Mouse (Mus musculus): Measurements from ENCODE around the gene Gm21830. TPM values are rescaled to one million over a fixed set of nuclear protein-coding genes. Genes with fewer than 3 reads are reported as not detected.
"Not testable (repeated sequence)": the region's sequence is repeated elsewhere in the genome, so short reads cannot be mapped to it uniquely, and the experiment has no call there.

Gm21830 gene
- polyA plus RNA-seq, 1 experiment from 2014 or later: not detected

- Histone ChIP-seq H3K4me2 (no peak overlapping the region), H3K36me3 (ENCODE audit: control insufficient read depth, insufficient read depth, low read length) (no peaks in the 10 kb centered on the region), H3K27me3 (ENCODE audit: control insufficient read depth, insufficient read depth, low read length) (no peaks in the 10 kb centered on the region), H3K9me3 (ENCODE audit: control insufficient read depth, low read length) (no peaks in the 10 kb centered on the region), H3K4me3 (ENCODE audit: low read depth, low read length) (no peak overlapping the region), H3K4me1 (ENCODE audit: control insufficient read depth, insufficient read depth, low read length) (no peaks in the 10 kb centered on the region), H3K9ac (ENCODE audit: low read length) (no peak overlapping the region), H3K27ac (ENCODE audit: low read depth, low read length) (no peak overlapping the region)
- 88% methylated on average over 3 of the region's 3 CpGs for WGBS
- ATAC-seq (ENCODE audit: low FRiP score) (no peak), DNase-seq (ENCODE audit: low spot score, missing footprints) (no peak)
Observed at GRCm38 (mm10) chr2:67460857-67461256, 47.3 kb downstream of the Gm21830 start.

- no peaks in the 10 kb centered on the region for H3K9me3 ChIP-seq (ENCODE audit: control insufficient read depth, low read length)
- H3K9ac ChIP-seq (ENCODE audit: low read length): no peak overlapping the region
- ATAC-seq (ENCODE audit: low FRiP score) (no peak), DNase-seq (ENCODE audit: low spot score, missing footprints) (peak; percentile 54)
- H3K4me2 ChIP-seq: no peak overlapping the region
- no peak overlapping the region for H3K27ac ChIP-seq (ENCODE audit: low read depth, low read length)
- H3K4me1 ChIP-seq (ENCODE audit: control insufficient read depth, insufficient read depth, low read length): no peaks in the 10 kb centered on the region
- H3K36me3 ChIP-seq (ENCODE audit: control insufficient read depth, insufficient read depth, low read length): no peaks in the 10 kb centered on the region
- H3K4me3 ChIP-seq (ENCODE audit: low read depth, low read length): no peak overlapping the region
- H3K27me3 ChIP-seq (ENCODE audit: control insufficient read depth, insufficient read depth, low read length): no peaks in the 10 kb centered on the region
- WGBS: 90% methylated on average over 7 of the region's 7 CpGs
Observed at GRCm38 (mm10) chr2:67467036-67467435, 53.5 kb downstream of the Gm21830 start.

GRCm38 (mm10) chr2:67470030-67470429 lies 56.5 kb downstream of the Gm21830 start:
- not testable (repeated sequence) for H3K9me3 ChIP-seq (ENCODE audit: control insufficient read depth, low read length); H3K9ac ChIP-seq (ENCODE audit: low read length); H3K4me3 ChIP-seq (ENCODE audit: low read depth, low read length); H3K27ac ChIP-seq (ENCODE audit: low read depth, low read length); DNase-seq (ENCODE audit: low spot score, missing footprints); H3K27me3 ChIP-seq (ENCODE audit: control insufficient read depth, insufficient read depth, low read length); H3K4me2 ChIP-seq; H3K4me1 ChIP-seq (ENCODE audit: control insufficient read depth, insufficient read depth, low read length); ATAC-seq (ENCODE audit: low FRiP score); H3K36me3 ChIP-seq (ENCODE audit: control insufficient read depth, insufficient read depth, low read length)
- 86% methylated on average over 5 of the region's 5 CpGs for WGBS

- Histone ChIP-seq H3K4me3 (ENCODE audit: low read depth, low read length) (no peak overlapping the region), H3K27ac (ENCODE audit: low read depth, low read length) (no peak overlapping the region), H3K27me3 (ENCODE audit: control insufficient read depth, insufficient read depth, low read length) (no peaks in the 10 kb centered on the region), H3K4me1 (ENCODE audit: control insufficient read depth, insufficient read depth, low read length) (no peaks in the 10 kb centered on the region), H3K9ac (ENCODE audit: low read length) (no peak overlapping the region), H3K36me3 (ENCODE audit: control insufficient read depth, insufficient read depth, low read length) (no peaks in the 10 kb centered on the region), H3K9me3 (ENCODE audit: control insufficient read depth, low read length) (no peaks in the 10 kb centered on the region), H3K4me2 (no peak overlapping the region)
- DNase-seq (ENCODE audit: low spot score, missing footprints) (peak; percentile 89), ATAC-seq (ENCODE audit: low FRiP score) (no peak)
- 20% methylated on average over 6 of the region's 6 CpGs for WGBS
Observed at GRCm38 (mm10) chr2:67477753-67478152, 64.2 kb downstream of the Gm21830 start.

- no peak overlapping the region for H3K4me3 ChIP-seq (ENCODE audit: low read depth, low read length)
- no peaks in the 10 kb centered on the region for H3K36me3 ChIP-seq (ENCODE audit: control insufficient read depth, insufficient read depth, low read length)
- DNase-seq (ENCODE audit: low spot score, missing footprints): no peak
- no peak overlapping the region for H3K9ac ChIP-seq (ENCODE audit: low read length)
- no peaks in the 10 kb centered on the region for H3K27me3 ChIP-seq (ENCODE audit: control insufficient read depth, insufficient read depth, low read length)
- no peaks in the 10 kb centered on the region for H3K9me3 ChIP-seq (ENCODE audit: control insufficient read depth, low read length)
- H3K4me2 ChIP-seq: no peak overlapping the region
- WGBS: 74% methylated on average over 3 of the region's 3 CpGs
- ATAC-seq (ENCODE audit: low FRiP score): peak; percentile 38; the same call in 1 of the 2 replicates
- H3K27ac ChIP-seq (ENCODE audit: low read depth, low read length): no peak overlapping the region
- no peaks in the 10 kb centered on the region for H3K4me1 ChIP-seq (ENCODE audit: control insufficient read depth, insufficient read depth, low read length)
Observed at GRCm38 (mm10) chr2:67481051-67481450, 67.5 kb downstream of the Gm21830 start.

Other genes starting within 250 kb of the Gm21830 start
- gene Gm26727, start 19.5 kb downstream of the Gm21830 start, polyA plus RNA-seq (2014; fragmentation: Nextera tagmentation; extraction: Ambion mirVana): not detected in 2 replicates
- not detected in 2 replicates for gene Xirp2, start 32.3 kb downstream of the Gm21830 start, polyA plus RNA-seq (2014; fragmentation: Nextera tagmentation; extraction: Ambion mirVana)
- gene B3galt1, start 152.1 kb downstream of the Gm21830 start, polyA plus RNA-seq (2014; fragmentation: Nextera tagmentation; extraction: Ambion mirVana): 12.2 and 15.3 TPM in 2 replicates

Measured in midbrain, embryonic 11.5 days (tissue).